Mouse (Mus musculus): Measurements from ENCODE around the gene Gabpb2.

- no peak for TF ChIP-seq CTCF (IDR thresholded peaks at IDR 0.05; ENCODE audit: borderline replicate concordance, insufficient read depth, low read length)
- no peak for TF ChIP-seq POLR2A (IDR thresholded peaks at IDR 0.05; ENCODE audit: low read depth, low read length)
Measured at GRCm38 (mm10) chr3:95163419-95164255, 54.1 kb downstream of the Gabpb2 start.

All from embryonic fibroblast, embryonic 13.5 days (primary cell).